Mouse (Mus musculus) skeletal muscle tissue, postnatal 0 days (tissue): ENCODE data around the gene Vcp. TPM values are rescaled to one million over a fixed set of nuclear protein-coding genes. Genes with fewer than 3 reads are reported as not detected.

ENCODE experiments used
- polyA plus RNA-seq: library from polyadenylated mRNA; unstranded; fragments of >200 nt; fragmentation: Nextera tagmentation; extraction: Ambion mirVana; gene quantifications from 2 replicates; pipeline ENCODE4 v1.2.1, GENCODE M21; 2015

Vcp gene
- polyA plus RNA-seq = 372 and 383 TPM in 2 replicates

DNA sequence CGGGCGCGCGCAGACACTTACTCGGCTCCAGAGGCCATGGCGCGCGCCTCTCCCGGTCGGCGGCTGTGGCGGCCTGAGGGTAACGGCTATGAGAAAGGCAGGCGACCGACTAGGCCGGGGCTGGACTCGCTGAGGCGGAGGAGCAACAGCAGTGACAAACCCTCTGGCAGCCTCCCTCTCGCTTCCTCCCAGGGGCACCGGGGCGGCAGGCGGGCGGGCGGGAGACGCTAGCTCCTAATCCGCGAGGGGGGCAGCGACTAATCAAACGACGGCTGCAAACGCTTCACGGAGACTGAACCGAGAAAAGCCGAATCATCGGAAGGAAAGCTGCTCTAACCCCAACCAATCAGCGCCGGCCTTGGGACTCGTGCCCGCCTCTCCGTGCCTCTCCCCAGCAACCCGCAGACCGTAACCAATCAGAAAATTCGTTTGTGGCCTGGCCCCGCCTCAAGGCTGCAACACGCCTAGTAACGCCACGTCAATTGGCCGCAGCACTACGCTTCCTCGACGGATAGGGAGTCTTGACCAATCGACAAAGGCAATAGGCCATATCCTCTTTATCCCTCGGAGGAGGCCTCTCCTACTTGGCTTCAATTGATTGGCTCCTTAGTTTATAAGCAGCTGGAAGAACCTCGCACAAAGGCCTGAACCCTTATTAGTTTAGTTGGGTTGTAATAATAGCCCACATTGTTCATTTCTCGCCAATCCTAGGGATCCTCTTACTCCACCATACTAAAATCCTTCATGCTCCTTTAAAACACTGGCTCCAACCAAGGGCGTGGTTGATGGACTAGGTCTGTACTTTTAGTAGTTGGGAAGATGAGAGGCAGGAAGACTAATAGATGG is at the start of gene Vcp:
Vcp (minus strand) TSS at position 367 of the 846 bp plus-strand sequence.

DNA sequence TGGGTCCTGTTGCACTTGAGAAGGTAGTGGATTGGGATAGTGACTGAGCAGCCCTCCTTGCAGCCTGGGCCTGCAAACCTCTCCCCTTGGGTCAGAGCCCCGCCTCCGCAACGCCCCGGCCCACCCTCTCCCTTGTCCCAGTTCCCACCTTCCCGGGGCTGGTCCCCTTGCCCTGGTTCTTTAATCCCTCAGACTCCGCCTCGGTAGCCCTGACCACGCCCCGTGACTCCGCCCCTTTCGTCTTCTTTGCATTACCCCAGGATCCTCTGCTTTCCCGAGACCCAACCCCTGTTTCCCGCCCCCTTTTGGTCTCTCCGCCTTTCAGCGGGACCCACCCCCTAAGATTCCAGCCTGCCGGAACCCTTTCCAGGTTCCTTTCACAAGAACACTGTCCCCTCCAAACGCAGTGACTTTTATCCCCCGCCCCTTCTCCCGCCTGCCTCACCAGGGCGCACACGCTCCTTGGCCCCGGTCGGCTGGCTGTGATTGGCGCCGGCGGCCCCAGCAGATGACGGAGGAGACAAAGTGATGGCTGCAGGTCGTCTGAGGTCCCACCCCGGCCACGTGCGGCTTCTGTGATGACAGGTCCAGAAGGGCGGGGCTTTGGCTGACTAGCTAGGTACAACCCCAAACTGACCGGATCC is 45.5 kb upstream of the Vcp start, which contains the start of gene Fam214b:
Fam214b (minus strand) TSS at position 562 of the 644 bp plus-strand sequence.

DNA sequence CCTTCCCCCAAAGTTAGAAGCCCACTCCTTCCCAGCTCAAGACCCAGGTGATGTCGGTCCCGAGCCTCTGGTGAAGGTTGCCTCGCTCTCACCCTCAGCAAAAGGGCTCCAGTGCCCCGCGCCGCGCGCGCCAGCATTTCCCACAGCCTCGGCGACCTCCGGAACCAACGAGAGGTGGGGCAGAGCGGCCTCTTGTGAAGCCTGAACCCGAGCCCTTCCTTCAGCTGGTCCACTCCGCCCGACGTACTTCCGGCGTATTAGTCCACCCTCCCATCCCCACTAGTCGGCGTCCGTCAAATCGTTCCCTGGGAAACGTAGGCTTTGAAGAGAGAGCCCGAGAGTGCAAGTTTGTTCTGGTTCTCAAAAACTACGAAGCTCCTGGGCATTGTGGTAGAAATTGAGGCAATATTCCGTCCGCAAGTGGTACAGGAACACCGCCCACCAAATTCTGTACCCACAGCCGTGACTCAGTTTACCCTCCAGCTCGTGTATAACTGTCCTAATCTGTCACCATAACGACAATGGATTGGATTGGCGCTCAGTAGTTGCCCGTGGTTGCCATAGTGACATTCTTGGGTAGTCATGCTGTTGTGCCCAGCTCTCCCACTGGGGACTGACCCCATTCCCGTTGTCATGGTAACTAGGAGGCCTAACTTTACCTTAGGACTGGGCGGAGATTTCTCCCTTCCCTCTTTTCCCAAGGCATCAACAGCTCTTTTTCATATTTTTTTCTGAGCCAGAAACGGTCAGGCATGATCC is 31.1 kb upstream of the Vcp start, which contains the start of gene Stoml2:
Stoml2 (minus strand) TSS at position 474 of the 759 bp plus-strand sequence.

DNA sequence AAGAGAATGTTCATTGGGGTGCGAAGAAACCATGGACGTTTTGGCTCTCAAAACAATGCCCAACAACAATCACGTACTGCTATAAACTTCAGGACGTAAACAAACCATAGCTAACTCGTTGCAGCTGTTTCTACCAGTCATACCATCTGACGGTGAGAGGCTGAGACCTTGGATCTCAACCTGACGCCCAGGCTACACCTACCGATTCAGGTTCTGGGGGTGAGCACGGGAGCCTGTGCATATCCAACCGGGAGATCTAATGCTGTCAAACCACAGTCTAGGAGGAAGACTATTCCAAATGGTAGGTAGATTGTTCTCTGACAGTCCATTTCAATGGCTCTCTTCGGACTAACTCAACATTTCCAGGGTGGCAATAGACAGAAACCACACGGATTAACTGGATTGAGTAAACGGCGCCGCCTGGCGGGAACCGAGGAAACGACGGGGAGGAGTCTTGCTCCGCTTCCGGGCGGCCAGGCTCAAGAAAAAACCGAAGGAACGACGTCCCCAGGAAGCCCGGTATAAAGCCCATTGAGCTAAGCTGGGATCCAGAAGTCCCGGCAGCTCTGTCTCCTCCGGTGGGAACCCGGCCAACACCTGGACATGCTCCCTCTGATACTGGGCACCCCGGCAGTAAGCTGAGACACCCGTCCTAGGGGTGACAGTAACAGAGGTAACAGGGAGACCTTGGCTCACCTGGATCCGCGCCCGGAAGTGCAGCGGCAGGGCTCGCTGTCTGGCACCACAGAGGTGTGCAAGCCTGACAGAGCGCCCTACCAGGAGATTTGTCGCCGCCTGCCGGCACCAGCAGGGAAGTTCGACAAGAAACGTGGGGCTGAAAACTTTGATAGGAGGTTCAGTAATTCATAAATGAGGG is 25.0 kb upstream of the Vcp start, which contains the start of gene Pigo:
Pigo (minus strand) TSS at position 736 of the 877 bp plus-strand sequence.

DNA sequence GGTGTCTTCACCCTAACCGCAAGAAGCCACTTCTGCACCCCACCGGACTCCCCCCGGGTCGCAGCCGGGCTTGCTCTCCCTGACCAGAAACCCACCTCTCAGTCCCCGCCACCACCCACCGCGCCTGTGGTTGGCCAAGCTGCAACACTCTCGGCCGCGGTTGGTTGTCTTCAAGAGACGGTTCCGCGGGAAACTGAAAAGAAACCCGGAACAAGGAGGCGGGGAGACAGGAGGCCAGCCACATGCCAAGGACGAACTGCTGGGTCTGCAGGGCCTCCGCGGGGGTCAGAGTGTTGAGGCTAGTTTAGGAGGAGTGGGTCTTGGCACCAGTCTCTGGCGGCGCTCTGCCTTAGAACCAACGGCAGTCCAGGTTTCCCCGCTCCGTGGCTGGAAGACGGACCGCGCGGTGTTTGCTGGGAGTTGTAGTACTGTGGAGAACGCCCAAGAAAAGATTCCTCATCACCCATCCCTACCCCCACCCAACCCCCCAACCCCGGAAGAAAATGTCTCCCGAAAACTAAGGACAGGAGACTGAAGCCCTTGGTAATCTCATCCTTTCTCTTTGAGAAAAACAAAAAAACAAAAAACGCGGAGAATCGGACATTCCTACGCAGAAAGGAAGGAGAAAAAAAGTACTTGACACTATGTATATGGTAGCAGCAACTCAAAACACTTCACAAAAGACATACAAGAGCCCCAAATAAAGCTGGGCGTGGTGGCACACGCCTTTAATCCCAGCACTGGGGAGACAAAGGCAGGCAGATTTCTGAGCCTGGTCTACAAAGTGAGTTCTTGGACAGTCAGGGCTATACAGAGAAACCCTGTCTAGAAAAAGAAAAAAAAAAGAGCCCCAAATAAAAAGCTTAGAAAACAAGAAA is 10.1 kb upstream of the Vcp start, which contains the start of gene Fancg:
Fancg (minus strand) TSS at position 346 of the 878 bp plus-strand sequence.

DNA sequence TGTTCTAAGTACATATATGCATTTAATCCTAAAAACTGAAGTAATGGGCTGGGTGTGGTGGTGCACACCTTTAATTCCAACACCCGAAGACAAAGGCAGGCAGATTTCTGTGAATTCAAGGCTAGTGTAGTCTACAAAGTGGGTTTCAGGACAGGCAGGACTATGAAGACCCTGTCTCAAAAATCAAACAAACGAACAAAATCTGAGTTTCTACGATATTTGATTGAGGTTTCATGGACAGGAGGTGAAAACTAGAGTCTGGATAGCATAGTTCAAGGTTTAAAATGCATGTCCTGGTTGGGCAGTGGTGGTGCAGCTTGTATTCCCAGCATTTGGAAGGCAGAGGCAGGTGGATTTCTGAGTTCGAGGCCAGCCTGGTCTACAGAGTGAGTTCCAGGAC is 31.0 kb downstream of the Vcp start, which contains the start of gene 1700022I11Rik:
1700022I11Rik (plus strand) TSS at position 301 of the 400 bp plus-strand sequence.

DNA sequence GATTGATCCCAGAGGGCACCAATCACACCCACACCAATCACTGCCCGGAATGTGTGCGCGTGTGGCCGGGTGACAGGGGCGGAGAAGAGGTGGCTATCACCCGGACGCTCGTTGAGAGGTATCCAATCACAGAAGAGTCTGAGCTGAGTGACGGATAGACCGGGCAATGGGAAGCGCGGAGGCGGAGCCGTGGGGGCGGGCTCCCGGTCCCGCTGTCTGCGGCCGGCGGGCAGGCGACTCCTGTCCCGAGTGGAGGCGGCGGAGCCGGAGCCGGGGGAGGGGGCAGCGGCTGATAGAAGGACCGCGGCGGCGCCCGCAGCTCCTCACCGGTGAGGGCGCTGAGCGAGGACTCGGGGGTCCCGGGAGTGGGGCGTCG is 50.6 kb downstream of the Vcp start, which contains the start of gene Dnajb5:
Dnajb5 (plus strand) TSS at position 139 of the 376 bp plus-strand sequence.

Other genes starting within 250 kb of the Vcp start
- 0.32 and 0.60 TPM in 2 replicates for gene Ccl19, start 243.9 kb downstream of the Vcp start, polyA plus RNA-seq
- 10.1 and 10.8 TPM in 2 replicates for gene Ccl21a, start 226.5 kb downstream of the Vcp start, polyA plus RNA-seq
- gene Fam205a1, start 146.6 kb downstream of the Vcp start, polyA plus RNA-seq = not detected in 2 replicates
- 0.04 TPM in 1 of 2 replicates, not detected in the other for gene Gm12394, start 143.7 kb downstream of the Vcp start, polyA plus RNA-seq
- 0.21 TPM in 1 of 2 replicates, not detected in the other for gene Fam205c, start 126.3 kb downstream of the Vcp start, polyA plus RNA-seq
- gene Phf24, start 83.8 kb downstream of the Vcp start, polyA plus RNA-seq = 0.51 and 0.73 TPM in 2 replicates
- gene Dnajb5, start 50.7 kb downstream of the Vcp start, polyA plus RNA-seq = 16.7 and 18.6 TPM in 2 replicates
- 0.32 and 0.42 TPM in 2 replicates for gene 1700022I11Rik, start 30.9 kb downstream of the Vcp start, polyA plus RNA-seq
- 3.5 and 4.0 TPM in 2 replicates for gene Fancg, start 10.0 kb upstream of the Vcp start, polyA plus RNA-seq
- 8.2 and 8.5 TPM in 2 replicates for gene Pigo, start 25.3 kb upstream of the Vcp start, polyA plus RNA-seq
- 162 and 173 TPM in 2 replicates for gene Stoml2, start 31.2 kb upstream of the Vcp start, polyA plus RNA-seq
- 8.8 and 9.5 TPM in 2 replicates for gene Fam214b, start 45.7 kb upstream of the Vcp start, polyA plus RNA-seq
- gene Unc13b, start 58.4 kb upstream of the Vcp start, polyA plus RNA-seq = 0.78 and 0.81 TPM in 2 replicates